In genomic region chr14:121445194-121445593, GRCm38 (mm10) we compare ENCODE assay signal across 8 mouse cellular contexts. TPM values are rescaled to one million over a fixed set of nuclear protein-coding genes. Genes with fewer than 3 reads are reported as not detected.
DNase-seq lines count a peak whose midpoint lies in the region; ATAC-seq and TF ChIP-seq lines count a peak whose summit lies in the region.

No protein-coding gene starts in this region.

- peaks cover 8% of the 10 kb centered on the region; the same call in 1 of the 2 replicates for H3K4me1 ChIP-seq in liver, postnatal 0 days (ENCODE audit: insufficient read depth)
- no peaks in the 10 kb centered on the region; the same call in 1 of the 2 replicates for H3K4me1 ChIP-seq in olfactory bulb, adult 2 months (ENCODE audit: control insufficient read depth, insufficient read depth, low read length)

- H3K27me3 ChIP-seq in liver, postnatal 0 days (ENCODE audit: insufficient read depth, low read length), result no peaks in the 10 kb centered on the region

- no peaks in the 10 kb centered on the region for H3K36me3 ChIP-seq in liver, postnatal 0 days (replicated peaks; ENCODE audit: insufficient read depth, low read length)

- TF ChIP-seq POLR2A in brain, embryonic 14.5 days (IDR thresholded peaks at IDR 0.05; ENCODE audit: borderline replicate concordance, extremely low read depth, insufficient read depth, insufficient read length, poor library complexity, severe bottlenecking), result no peak
- no peak for TF ChIP-seq POLR2A in olfactory bulb, adult 2 months (IDR thresholded peaks at IDR 0.05; ENCODE audit: insufficient read depth, low read depth, low read length)

- no peak for TF ChIP-seq EP300 in liver, postnatal 0 days (IDR thresholded peaks at IDR 0.05; ENCODE audit: low read depth)

- peak; percentile 53 to 59 for DNase-seq in urinary bladder, adult 18-20 months (ENCODE audit: low spot score in 2 of 2)
- DNase-seq in urinary bladder, adult 2 months (ENCODE audit: low spot score), result no peak
- peak; percentile 70 for DNase-seq in brain, embryonic 14.5 days (ENCODE audit: low read depth)
- DNase-seq in gastrocnemius, postnatal 10 days, result peak; percentile 83
- DNase-seq in kidney, adult 18-20 months, result peak; percentile 68
- peak; percentile 86 for DNase-seq in liver, postnatal 0 days
- peak; percentile 73 for DNase-seq in thymus, postnatal 25 days

- peak; percentile 48 for ATAC-seq in liver, postnatal 0 days

- no peak overlapping the region for H3K27ac ChIP-seq in liver, postnatal 0 days (ENCODE audit: low read depth)
- no peak overlapping the region for H3K27ac ChIP-seq in olfactory bulb, adult 2 months (ENCODE audit: insufficient read depth, low read depth, low read length)

- peak; percentile 74 for TF ChIP-seq CTCF in brain, embryonic 14.5 days (IDR thresholded peaks at IDR 0.05; ENCODE audit: borderline replicate concordance, extremely low read depth, insufficient read depth, insufficient read length)
- peak; percentile 90 for TF ChIP-seq CTCF in liver, postnatal 0 days (IDR thresholded peaks at IDR 0.05; ENCODE audit: low read depth)
- peak; percentile 55; the same call in 1 of the 2 replicates for TF ChIP-seq CTCF in olfactory bulb, adult 2 months (IDR thresholded peaks at IDR 0.05; ENCODE audit: insufficient read depth, low read depth, low read length)

- WGBS in liver, postnatal 0 days (ENCODE audit: insufficient replicate concordance), result 18% methylated on average over 8 of the region's 8 CpGs
- WGBS in olfactory bulb, adult 2 months, result 23% methylated on average over 8 of the region's 8 CpGs

- no peak overlapping the region for H3K4me2 ChIP-seq in liver, postnatal 0 days (ENCODE audit: low read depth, low read length)

- no peak overlapping the region for H3K4me3 ChIP-seq in liver, postnatal 0 days (ENCODE audit: low read depth, low read length)
- H3K4me3 ChIP-seq in olfactory bulb, adult 2 months (ENCODE audit: insufficient read depth, low read depth, low read length), result no peak overlapping the region

- no peak overlapping the region for H3K9ac ChIP-seq in liver, postnatal 0 days (replicated peaks)

- no peaks in the 10 kb centered on the region for H3K9me3 ChIP-seq in liver, postnatal 0 days (ENCODE audit: low read length)

RNA-seq across cellular contexts. Expression of gene Slc15a1, which starts 59.9 kb away (rescaled TPM):
- 0.04 TPM in 2 replicates for polyA plus RNA-seq in urinary bladder, adult 2 months (2012; rRNA removed)
- 0.03 and 0.07 TPM in 2 replicates for polyA plus RNA-seq in brain, embryonic 14.5 days (2012; rRNA removed)
- total RNA-seq in gastrocnemius, postnatal 10 days (2021), result not detected
- not detected in 2 replicates for polyA plus RNA-seq in liver, postnatal 0 days (2015; fragmentation: Nextera tagmentation; extraction: Ambion mirVana)
- not detected in 2 replicates for polyA plus RNA-seq in olfactory bulb, adult 2 months (2012; ENCODE audit: insufficient read depth, insufficient read length, low replicate concordance, missing spikeins)
